Mouse (Mus musculus) retina, postnatal 7 days (tissue): ENCODE results near the gene Dapk2.
A peak's percentile ranks its signal among the peaks of the same experiment; 100 is the strongest.

ENCODE experiments used
- DNase-seq: peaks from one replicate; pipeline ENCODE4 v3.0.0-alpha.2; 2012; ENCODE audit warnings: low read depth, low spot score

Dapk2 gene

DNA sequence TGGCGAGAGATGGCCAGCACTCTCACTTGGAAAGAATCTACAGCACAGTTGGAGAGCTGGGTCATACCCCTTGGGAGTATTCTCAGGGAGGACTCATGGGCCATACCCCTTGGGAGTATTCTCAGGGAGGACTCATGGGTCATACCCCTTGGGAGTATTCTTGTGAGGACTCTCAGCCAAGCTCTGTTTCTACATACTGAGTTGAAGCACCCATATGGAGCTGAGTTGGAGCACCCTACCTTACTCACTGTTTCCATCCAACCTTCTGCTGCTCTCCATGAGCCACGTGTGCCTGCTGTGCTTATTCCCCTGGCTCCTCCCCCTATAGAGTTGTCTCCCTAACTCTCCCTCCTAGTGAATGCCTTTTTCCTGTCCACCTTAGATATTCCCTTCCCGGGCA, 148.4 kb downstream of the Dapk2 start:
- DNase-seq, result no peak

DNA sequence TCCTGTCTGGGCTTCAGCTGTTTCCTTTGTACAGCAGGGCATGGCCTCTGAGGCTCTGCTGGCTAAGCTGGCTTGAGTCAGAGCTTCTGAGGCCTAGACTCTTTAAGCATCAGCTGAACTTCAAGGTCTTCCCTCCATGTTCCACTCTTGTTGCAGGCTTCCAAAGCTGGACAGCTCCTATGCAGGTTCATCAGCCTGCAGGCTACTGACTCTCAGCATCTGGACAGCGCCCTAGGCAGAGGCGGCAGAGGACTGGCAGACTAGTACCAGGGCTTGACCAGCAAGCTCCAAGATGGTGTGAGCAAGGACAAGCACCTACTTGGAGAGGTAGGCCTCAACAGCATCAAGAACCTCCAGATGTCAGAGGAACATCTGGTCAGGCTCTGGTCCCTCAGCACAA, 149.3 kb downstream of the Dapk2 start:
- DNase-seq, result no peak

DNA sequence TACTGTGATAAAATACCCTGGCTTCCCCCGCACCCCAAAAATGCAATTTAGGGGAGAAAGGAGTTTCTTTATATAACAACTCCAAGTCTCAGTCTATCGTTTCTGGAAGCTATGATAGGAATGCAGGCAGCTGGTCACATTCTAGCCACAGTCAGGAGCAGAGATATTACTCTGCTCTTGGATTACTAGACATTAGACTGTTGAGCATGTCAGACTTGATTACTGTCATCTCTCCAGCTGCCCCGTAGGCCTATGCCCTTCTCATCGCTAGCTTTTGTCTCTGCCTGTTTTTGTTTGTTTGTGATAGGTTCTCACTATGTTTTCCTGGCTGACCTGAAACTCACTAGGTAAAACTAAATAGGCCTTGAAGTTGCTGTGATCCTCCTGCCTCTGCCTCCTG, 150.7 kb downstream of the Dapk2 start:
- DNase-seq, result peak; percentile 27

DNA sequence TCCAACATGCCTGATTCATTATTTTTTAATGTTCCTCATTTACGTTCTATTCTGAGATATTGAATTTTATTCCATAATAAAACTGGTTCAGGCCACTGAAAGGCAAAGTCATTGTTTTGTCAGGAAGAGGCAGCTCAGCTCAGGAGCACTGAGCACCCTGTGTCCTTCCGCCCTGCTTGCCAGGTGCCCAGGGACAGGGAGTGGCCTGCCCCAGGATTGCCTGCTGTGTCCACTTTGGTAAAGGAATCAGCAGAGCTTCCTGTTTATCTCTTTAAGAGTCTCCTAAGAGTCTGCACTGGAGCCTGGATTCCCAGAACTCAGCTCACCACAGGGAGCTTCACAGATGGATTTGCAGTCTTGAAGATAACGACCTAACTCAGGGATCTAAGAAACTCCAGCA, 153.4 kb downstream of the Dapk2 start:
- no peak for DNase-seq

DNA sequence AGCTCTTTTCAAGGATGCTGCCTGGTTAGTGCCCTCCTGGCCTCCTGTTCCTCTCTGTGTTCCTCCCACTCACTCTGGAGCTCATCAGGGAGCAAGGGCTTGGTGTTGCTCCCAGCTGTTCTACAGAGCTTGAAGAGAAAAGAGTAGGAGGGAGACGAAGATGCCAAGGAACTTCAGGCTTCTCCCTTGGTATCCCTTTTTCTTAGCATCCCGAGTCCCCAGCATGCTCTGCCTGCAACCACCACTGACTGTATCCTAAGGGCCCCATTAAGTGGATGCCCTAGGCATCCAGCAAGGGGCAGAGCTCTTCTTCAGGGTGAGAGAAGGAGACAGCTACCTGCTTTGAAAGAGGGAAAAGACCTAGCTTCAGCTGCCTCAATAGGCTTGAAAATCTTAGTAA, 158.6 kb downstream of the Dapk2 start:
- no peak for DNase-seq
